Mouse (Mus musculus) liver, adult 2 months (tissue): ENCODE measurements around the gene Zbtb9.

Source experiments
- CTCF ChIP-seq: fragments of 200-500 bp; IDR thresholded peaks from 2 replicates; pipeline ENCODE4 v1.5.1; 2011; ENCODE audit warnings: low read depth, low read length, control low read depth
- POLR2A ChIP-seq: fragments of 200-500 bp; IDR thresholded peaks from 2 replicates; pipeline ENCODE4 v1.6.1; 2011; ENCODE audit warnings: low read length, control low read depth; ENCODE audit not compliant: insufficient read depth; ENCODE audit errors: extremely low read depth

DNA sequence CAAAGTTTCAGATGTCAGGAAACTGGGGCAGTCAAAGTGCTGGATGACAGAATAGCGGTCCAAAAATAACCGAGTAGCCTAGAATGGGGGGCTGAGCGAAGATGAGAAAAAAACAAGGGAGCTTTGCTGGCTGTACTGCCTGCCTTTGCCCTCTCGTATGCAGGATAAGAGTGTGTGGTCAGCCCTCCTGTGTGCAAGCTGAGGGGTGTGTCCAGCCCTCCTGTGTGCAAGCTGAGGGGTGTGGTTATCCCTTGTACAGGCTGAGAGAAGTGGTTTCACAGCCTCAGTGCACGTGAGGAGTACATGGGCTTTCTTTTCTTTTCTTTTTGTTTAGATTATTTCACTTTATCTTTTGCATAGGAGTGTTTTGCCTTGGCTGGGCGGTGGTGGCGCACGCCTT is 22.6 kb downstream of the Zbtb9 start:
- TF ChIP-seq CTCF, result no peak
- no peak for TF ChIP-seq POLR2A
